Mouse (Mus musculus) heart, postnatal 0 days (tissue): Measurements from ENCODE around the gene Fam126a.

Experiments used
- CTCF ChIP-seq: IDR thresholded peaks from 2 replicates; pipeline ENCODE4 v1.5.1; 2016; ENCODE audit warnings: antibody characterized with exemption, control low read depth, low read depth
- EP300 ChIP-seq: IDR thresholded peaks from 2 replicates; pipeline ENCODE4 v1.6.1; 2016; ENCODE audit warnings: antibody characterized with exemption, low read depth

DNA sequence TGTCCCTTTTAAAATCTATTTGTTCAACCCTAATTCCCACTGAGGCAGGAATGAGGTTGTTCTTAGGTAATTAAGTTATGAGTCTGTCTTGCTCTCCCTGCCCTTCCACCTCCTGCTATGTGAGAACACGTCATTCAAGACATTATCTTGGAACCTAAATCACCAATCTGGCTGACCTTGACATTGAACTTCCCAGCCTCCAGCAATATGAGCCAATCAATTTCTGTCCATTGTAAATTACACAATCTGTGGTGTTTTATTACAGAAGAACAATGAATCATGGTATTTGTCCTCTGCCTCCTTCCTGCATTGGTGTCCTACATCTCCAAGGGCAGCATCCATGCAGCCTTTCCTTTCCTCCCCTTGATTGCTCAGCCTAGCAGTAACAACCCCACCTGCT, 13.9 kb upstream of the Fam126a start:
- TF ChIP-seq CTCF, result no peak
- no peak for TF ChIP-seq EP300
